In the genomic region with DNA sequence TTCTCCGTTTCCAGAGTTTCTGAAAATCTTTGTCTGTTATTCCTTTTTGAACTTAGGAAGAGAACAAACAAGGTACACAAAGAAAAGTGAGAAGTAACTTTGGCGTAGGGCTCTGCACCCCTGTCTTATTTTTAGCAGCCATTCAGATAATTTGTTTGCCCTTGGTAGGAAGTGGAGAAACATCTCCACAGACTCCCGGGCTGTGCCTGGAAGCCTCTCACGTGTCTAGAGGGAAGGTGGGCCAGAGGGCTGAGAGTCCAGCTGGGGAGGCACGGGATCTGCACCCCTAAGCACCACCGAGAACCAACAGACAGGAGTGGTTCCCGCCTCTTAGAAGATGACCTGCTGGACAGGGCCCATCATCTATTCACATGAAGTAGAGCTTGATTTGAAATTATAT, we compare ENCODE assay signal across 18 mouse cellular contexts.
"Had no signal": no experiment of that assay in that cellular context is flagged by ENCODE, and none has a peak within 500 bp of the region (broad histone marks: within the 10 kb centered on the region; RNA-seq: fewer than 3 reads in every experiment).

No protein-coding gene starts in this region.

- H3K9ac ChIP-seq: lung, embryonic 14.5 days; midbrain, embryonic 12.5 days; neural tube, embryonic 13.5 days; neural tube, embryonic 15.5 days had no signal

- H3K4me2 ChIP-seq: lung, embryonic 14.5 days; midbrain, embryonic 12.5 days; neural tube, embryonic 13.5 days; neural tube, embryonic 15.5 days had no signal

- ATAC-seq: midbrain, embryonic 16.5 days had no signal

- H3K4me1 ChIP-seq: midbrain, embryonic 10.5 days; midbrain, embryonic 12.5 days had no signal

- DNase-seq: lung, embryonic 14.5 days; lung, postnatal 10 days; lung, postnatal 4 days; midbrain, embryonic 14.5 days; retina, postnatal 1 day; right cerebral cortex, adult 18-20 months; right cerebral cortex, postnatal 25 days; right cerebral cortex, postnatal 4 days; spleen, adult 18-20 months; thymus, adult 18-20 months; thymus, postnatal 14 days; thymus, postnatal 36 days had no signal

- H3K27ac ChIP-seq: midbrain, embryonic 10.5 days; midbrain, embryonic 12.5 days; neural tube, embryonic 13.5 days; neural tube, embryonic 15.5 days had no signal

- H3K27me3 ChIP-seq: midbrain, embryonic 12.5 days; neural tube, embryonic 13.5 days; neural tube, embryonic 15.5 days had no signal

- H3K36me3 ChIP-seq: midbrain, embryonic 10.5 days; midbrain, embryonic 12.5 days; neural tube, embryonic 13.5 days; neural tube, embryonic 15.5 days had no signal

- H3K4me3 ChIP-seq: midbrain, embryonic 10.5 days; midbrain, embryonic 12.5 days; myocyte; neural tube, embryonic 13.5 days; neural tube, embryonic 15.5 days had no signal

- H3K9me3 ChIP-seq: midbrain, embryonic 10.5 days; midbrain, embryonic 12.5 days; neural tube, embryonic 13.5 days; neural tube, embryonic 15.5 days had no signal
